Mouse (Mus musculus): ENCODE measurements around the gene Fam171a1.
"Not testable (repeated sequence)": the region's sequence is repeated elsewhere in the genome, so short reads cannot be mapped to it uniquely, and the experiment has no call there.

Fam171a1 gene

GRCm38 (mm10) chr2:3174890-3175289 is 60.9 kb downstream of the Fam171a1 start:
- no peak for DNase-seq

GRCm38 (mm10) chr2:3175988-3176387 is 62.0 kb downstream of the Fam171a1 start:
- not testable (repeated sequence) for DNase-seq

GRCm38 (mm10) chr2:3176751-3177150 is 62.7 kb downstream of the Fam171a1 start:
- no peak for DNase-seq

- no peak for DNase-seq
Measured at GRCm38 (mm10) chr2:3180550-3180949, 66.5 kb downstream of the Fam171a1 start.

- DNase-seq: no peak
Measured at GRCm38 (mm10) chr2:3183656-3184055, 69.6 kb downstream of the Fam171a1 start.

- DNase-seq: peak; percentile 38
Measured at GRCm38 (mm10) chr2:3185335-3185734, 71.3 kb downstream of the Fam171a1 start.

GRCm38 (mm10) chr2:3188745-3189475 is 74.9 kb downstream of the Fam171a1 start:
- DNase-seq: no peak

- DNase-seq: no peak
Measured at GRCm38 (mm10) chr2:3191149-3191548, 77.1 kb downstream of the Fam171a1 start.

- no peak for DNase-seq
Measured at GRCm38 (mm10) chr2:3195511-3195910, 81.5 kb downstream of the Fam171a1 start.

GRCm38 (mm10) chr2:3200422-3200821 is 86.4 kb downstream of the Fam171a1 start:
- DNase-seq: peak; percentile 16

- no peak for DNase-seq
Measured at GRCm38 (mm10) chr2:3206975-3207642, 93.1 kb downstream of the Fam171a1 start.

GRCm38 (mm10) chr2:3215480-3215879 is 101.5 kb downstream of the Fam171a1 start:
- no peak for DNase-seq

- no peak for DNase-seq
Measured at GRCm38 (mm10) chr2:3216617-3217016, 102.6 kb downstream of the Fam171a1 start.

- DNase-seq: not testable (repeated sequence)
Measured at GRCm38 (mm10) chr2:3217577-3217976, 103.6 kb downstream of the Fam171a1 start.

GRCm38 (mm10) chr2:3218225-3218624 is 104.2 kb downstream of the Fam171a1 start:
- no peak for DNase-seq

GRCm38 (mm10) chr2:3228475-3228874 is 114.5 kb downstream of the Fam171a1 start:
- peak; percentile 28 for DNase-seq

- peak; percentile 79 for DNase-seq
Measured at GRCm38 (mm10) chr2:3229060-3229459, 115.0 kb downstream of the Fam171a1 start.

- DNase-seq: no peak
Measured at GRCm38 (mm10) chr2:3239255-3239654, 125.2 kb downstream of the Fam171a1 start.

GRCm38 (mm10) chr2:3244251-3244650 is 130.2 kb downstream of the Fam171a1 start:
- DNase-seq: no peak

- no peak for DNase-seq
Measured at GRCm38 (mm10) chr2:3251309-3251708, 137.3 kb downstream of the Fam171a1 start.

GRCm38 (mm10) chr2:3266466-3266865 is 152.4 kb downstream of the Fam171a1 start:
- DNase-seq: no peak

GRCm38 (mm10) chr2:3267879-3268278 is 153.9 kb downstream of the Fam171a1 start:
- no peak for DNase-seq

- DNase-seq: no peak
Measured at GRCm38 (mm10) chr2:3273349-3273748, 159.3 kb downstream of the Fam171a1 start.

- DNase-seq: no peak
Measured at GRCm38 (mm10) chr2:3276106-3276505, 162.1 kb downstream of the Fam171a1 start.
